Mouse (Mus musculus): ENCODE data around the gene Rasgrf1. TPM values are rescaled to one million over a fixed set of nuclear protein-coding genes. Genes with fewer than 3 reads are reported as not detected.

The Rasgrf1 gene
- total RNA-seq, 2 experiments from 2014 or later = 0.06 TPM; not detected in 1

- intact Hi-C loops (cut with DNase I) = no loop called here
- no peak for DNase-seq (ENCODE audit: low spot score)
Measured at GRCm38 (mm10) chr9:90068786-90069185, 159.1 kb downstream of the Rasgrf1 start.

- intact Hi-C loops (cut with DNase I) = no loop called here
- DNase-seq (ENCODE audit: low spot score) = no peak
Measured at GRCm38 (mm10) chr9:90069485-90069884, 159.8 kb downstream of the Rasgrf1 start.

GRCm38 (mm10) chr9:90070174-90070573 lies 160.5 kb downstream of the Rasgrf1 start:
- no peak for DNase-seq (ENCODE audit: low spot score)
- intact Hi-C loops (cut with DNase I) = no loop called here

GRCm38 (mm10) chr9:90075336-90075735 lies 165.6 kb downstream of the Rasgrf1 start:
- no peak for DNase-seq (ENCODE audit: low spot score)
- intact Hi-C loops (cut with DNase I) = loop anchor here (5.0 kb wide), 1 partner anchor 88 kb away; no protein-coding TSS in a partner anchor

GRCm38 (mm10) chr9:90076131-90076530 lies 166.4 kb downstream of the Rasgrf1 start:
- no peak for DNase-seq (ENCODE audit: low spot score)
- intact Hi-C loops (cut with DNase I) = loop anchor here (5.0 kb wide), 1 partner anchor 89 kb away; no protein-coding TSS in a partner anchor

Other genes starting within 250 kb of the Rasgrf1 start
- gene Tmed3, start 204.8 kb upstream of the Rasgrf1 start, total RNA-seq (2021) = 10 to 100 TPM; 21.2 to 28.0 TPM
- not detected for gene Ankrd34c, start 171.4 kb upstream of the Rasgrf1 start, total RNA-seq (2021)
- gene Ctsh, start 144.2 kb downstream of the Rasgrf1 start, total RNA-seq (2021) = 10 to 100 TPM; 53.8 to 57.4 TPM
- gene Morf4l1, start 204.9 kb downstream of the Rasgrf1 start, total RNA-seq (2021) = 100 to 1,000 TPM; 238 to 261 TPM